ENCODE assay signal across 8 mouse cellular contexts in genomic region chr11:76622152-76622565, GRCm38 (mm10). TPM values are rescaled to one million over a fixed set of nuclear protein-coding genes. Genes with fewer than 3 reads are reported as not detected.
DNase-seq lines count a peak whose midpoint lies in the region; ATAC-seq and TF ChIP-seq lines count a peak whose summit lies in the region.

TSS of gene Abr (minus strand) at chr11:76622314.

- TF ChIP-seq POLR2A in CH12.LX (IDR thresholded peaks at IDR 0.05; ENCODE audit: low read depth, low read length): no peak
- no peak for TF ChIP-seq POLR2A in embryonic fibroblast, embryonic 13.5 days (IDR thresholded peaks at IDR 0.05; ENCODE audit: low read depth, low read length)

- no peak; the same call in none of the 2 replicates for TF ChIP-seq RAD21 in CH12.LX (IDR thresholded peaks at IDR 0.05; ENCODE audit: low read depth, low read length)

- TF ChIP-seq CTCF in CH12.LX (conservative IDR thresholded peaks at IDR 0.05 in 1 of 2, IDR thresholded peaks at IDR 0.05 in 1 of 2; ENCODE audit: low read depth in 2 of 2, low read length in 2 of 2): peak in 1 of 2 experiments; percentile 45; a peak in 2 of 4 replicates
- peak; percentile 25; the same call in 1 of the 2 replicates for TF ChIP-seq CTCF in embryonic fibroblast, embryonic 13.5 days (IDR thresholded peaks at IDR 0.05; ENCODE audit: borderline replicate concordance, insufficient read depth, low read length)

- in situ Hi-C loops in CH12.LX (cut with MboI; ENCODE audit: low pct_ligation_motif_present, low pct_unique_long_range_greater_than_20kb, low sequenced_read_pairs): no loop called here

- no peaks in the 10 kb centered on the region for H3K79me2 ChIP-seq in CH12.LX (replicated peaks; ENCODE audit: control insufficient read depth, extremely low read depth, insufficient read depth, poor library complexity, severe bottlenecking)

- H3K4me1 ChIP-seq in CH12.LX (ENCODE audit: control insufficient read depth in 1 of 2, insufficient read depth in 2 of 2): peaks cover 0 to 7% of the 10 kb centered on the region in 2 experiments; a peak in 2 of 4 replicates
- H3K4me1 ChIP-seq in embryonic fibroblast, embryonic 13.5 days (ENCODE audit: control insufficient read depth, insufficient read depth, low read length): no peaks in the 10 kb centered on the region
- H3K4me1 ChIP-seq in lung, embryonic 15.5 days: peaks cover 10% of the 10 kb centered on the region

- dilution Hi-C loops in CH12.LX (cut with MboI; ENCODE audit: extremely low pct_ligation_motif_present, extremely low pct_unique_long_range_greater_than_20kb, low sequenced_read_pairs): no loop called here

- no peaks in the 10 kb centered on the region for H3K36me3 ChIP-seq in CH12.LX (replicated peaks in 1 of 2; ENCODE audit: control insufficient read depth in 1 of 2, insufficient read depth in 1 of 2, low read length in 1 of 2)
- H3K36me3 ChIP-seq in lung, embryonic 15.5 days: no peaks in the 10 kb centered on the region

- TF ChIP-seq EP300 in CH12.LX (IDR thresholded peaks at IDR 0.05; ENCODE audit: low read length): no peak

- peak within 1 kb of the TSS; percentile 1; the same call in 1 of the 2 replicates for H3K9ac ChIP-seq in CH12.LX (ENCODE audit: insufficient read depth, low read depth)
- peak within 1 kb of the TSS; percentile 55 for H3K9ac ChIP-seq in lung, embryonic 15.5 days

- no peak within 1 kb of the TSS for H3K27ac ChIP-seq in CH12.LX (ENCODE audit: insufficient read depth, low read depth)
- H3K27ac ChIP-seq in embryonic fibroblast, embryonic 13.5 days (ENCODE audit: insufficient read depth, low read length): no peak within 1 kb of the TSS
- H3K27ac ChIP-seq in lung, embryonic 15.5 days: peak within 1 kb of the TSS; percentile 31; the same call in 1 of the 2 replicates

- no peak for ATAC-seq in lung, embryonic 15.5 days (ENCODE audit: borderline replicate concordance, extremely low read depth, low FRiP score, low TSS enrichment)
- ATAC-seq in megakaryocyte-erythroid progenitor cell, adult 5-6 weeks (replicated peaks; ENCODE audit: low FRiP score, low TSS enrichment, poor library complexity, severe bottlenecking): no peak

- peak within 1 kb of the TSS; percentile 73 for H3K4me2 ChIP-seq in CH12.LX (ENCODE audit: insufficient read depth, low read depth, poor library complexity, severe bottlenecking)
- peak within 1 kb of the TSS; percentile 90 for H3K4me2 ChIP-seq in lung, embryonic 15.5 days

- DNase-seq in CH12.LX (ENCODE audit: extremely low read depth) (no peak), ZHBTc4 (ENCODE audit: low read depth, low spot score) (peak; percentile 73)
- DNase-seq in heart, postnatal 36 days: peak; percentile 38 to 48
- no peak for DNase-seq in large intestine, adult 2 months (ENCODE audit: low read depth, low spot score)
- DNase-seq in ovary, adult 18-20 months (ENCODE audit: low spot score): peak; percentile 42

- 1% methylated on average over 31 of the region's 31 CpGs for WGBS in large intestine, adult 2 months
- under 1% methylated on average over 31 of the region's 31 CpGs for WGBS in lung, embryonic 15.5 days

- H3K4me3 ChIP-seq in CH12.LX (replicated peaks in 1 of 3; ENCODE audit: low read depth in 2 of 3, low read length in 2 of 3, poor library complexity in 1 of 3): peak within 1 kb of the TSS in 1 of 3 experiments; percentile 58
- H3K4me3 ChIP-seq in embryonic fibroblast, embryonic 13.5 days (ENCODE audit: insufficient read depth, low read length): peak within 1 kb of the TSS; percentile 60
- peak within 1 kb of the TSS; percentile 52 for H3K4me3 ChIP-seq in lung, embryonic 15.5 days

- H3K27me3 ChIP-seq in CH12.LX (replicated peaks): peaks cover 51% of the 10 kb centered on the region
- peaks cover 39% of the 10 kb centered on the region for H3K27me3 ChIP-seq in lung, embryonic 15.5 days

- intact Hi-C loops in heart, postnatal 36 days (cut with DNase I): no loop called here

- peaks cover 11% of the 10 kb centered on the region for H3K9me3 ChIP-seq in CH12.LX (replicated peaks; ENCODE audit: low read length)
- H3K9me3 ChIP-seq in lung, embryonic 15.5 days: no peaks in the 10 kb centered on the region

TF ChIP-seq in CH12.LX, 34 proteins besides CTCF, POLR2A, EP300 and RAD21:
- TF ChIP-seq NRF1 (IDR thresholded peaks at IDR 0.05; ENCODE audit: low read depth, low read length) (peak; percentile 18; the same call in 1 of the 2 replicates), JUN (IDR thresholded peaks at IDR 0.05; ENCODE audit: insufficient read depth, low read depth, low read length) (no peak), GABPA (IDR thresholded peaks at IDR 0.05; ENCODE audit: insufficient replicate concordance, low read depth, low read length) (no peak), SIN3A (IDR thresholded peaks at IDR 0.05; ENCODE audit: low read length) (no peak), SMC3 (IDR thresholded peaks at IDR 0.05; ENCODE audit: low read depth, low read length) (no peak), CHD1 (IDR thresholded peaks at IDR 0.05; ENCODE audit: low read depth, low read length) (no peak), RCOR1 (conservative IDR thresholded peaks at IDR 0.05; ENCODE audit: low read depth, low read length) (no peak)

RNA-seq across cellular contexts. Expression of gene Abr, which starts in this region (rescaled TPM):
- 37.4 and 38.5 TPM in 2 replicates for total RNA-seq in CH12.LX (2012; rRNA removed)
- 21.0 and 21.4 TPM in 2 replicates for total RNA-seq in CH12.LX (2014; rRNA removed)
- 41.4 and 49.5 TPM in 2 replicates for polyA plus RNA-seq in CH12.LX (2012; ENCODE audit: insufficient read length, low read depth)
- polyA plus RNA-seq in embryonic fibroblast, embryonic 13.5 days (2011; ENCODE audit: insufficient read length, low read depth, missing spikeins): 23.1 and 23.7 TPM in 2 replicates
- 10 to 100 TPM; 25.8 TPM for total RNA-seq in heart, postnatal 36 days (2021)
- 89.1 and 165 TPM in 2 replicates for polyA plus RNA-seq in large intestine, adult 2 months (2012; rRNA removed)
- polyA plus RNA-seq in lung, embryonic 15.5 days (2015; fragmentation: Nextera tagmentation; extraction: Ambion mirVana): 25.9 and 28.3 TPM in 2 replicates
- total RNA-seq in megakaryocyte-erythroid progenitor cell, adult 5-6 weeks (2014; fragmentation: Nextera tagmentation): 7.2 TPM in 2 replicates
- total RNA-seq in megakaryocyte-erythroid progenitor cell, adult 5-6 weeks (2017): 8.0 and 10.9 TPM in 2 replicates

Comparison
In these comparisons a context has a peak if more than half of its experiments do, and no peak if none do; other contexts are left out.
1. DNase-seq: peak in ZHBTc4 (single experiment), heart, postnatal 36 days (2 of 2) and ovary, adult 18-20 months (single experiment); none in CH12.LX (single experiment) and large intestine, adult 2 months (single experiment).